Mouse (Mus musculus): Measurements from ENCODE around the gene Bysl. TPM values are rescaled to one million over a fixed set of nuclear protein-coding genes. Genes with fewer than 3 reads are reported as not detected.

Gene Bysl
- polyA plus RNA-seq (2017; shearing (Covaris generic)): 19.4 TPM

GRCm38 (mm10) chr17:47610849-47611660 lies at the start of gene Bysl, which contains the start of the genes Med20 and Gm20517:
TSS of gene Bysl (minus strand) at chr17:47611492.
TSS of gene Med20 (plus strand) at chr17:47611582.
TSS of gene Gm20517 (plus strand) at chr17:47611589.

GRCm38 (mm10) chr17:47630678-47631065 lies 19.4 kb upstream of the Bysl start, which contains the start of gene Usp49:
TSS of gene Usp49 (plus strand) at chr17:47630690.

Other genes with a start within 250 kb of the Bysl start
- 42.8 TPM for gene Mrps10, start 242.6 kb downstream of the Bysl start, polyA plus RNA-seq (2017; shearing (Covaris generic))
- 2.2 TPM for gene Guca1b, start 226.1 kb downstream of the Bysl start, polyA plus RNA-seq (2017; shearing (Covaris generic))
- not detected for gene Guca1a, start 210.9 kb downstream of the Bysl start, polyA plus RNA-seq (2017; shearing (Covaris generic))
- gene AI661453, start 174.9 kb downstream of the Bysl start, polyA plus RNA-seq (2017; shearing (Covaris generic)): not detected
- not detected for gene 1700001C19Rik, start 174.1 kb downstream of the Bysl start, polyA plus RNA-seq (2017; shearing (Covaris generic))
- gene Taf8, start 109.2 kb downstream of the Bysl start, polyA plus RNA-seq (2017; shearing (Covaris generic)): 56.7 TPM
- gene Ccnd3, start 106.4 kb downstream of the Bysl start, polyA plus RNA-seq (2017; shearing (Covaris generic)): 273 TPM
- gene Med20, start 90 bp upstream of the Bysl start, polyA plus RNA-seq (2017; shearing (Covaris generic)): 44.2 TPM
- 0.75 TPM for gene Gm20517, start 97 bp upstream of the Bysl start, polyA plus RNA-seq (2017; shearing (Covaris generic))
- 0.32 TPM for gene Usp49, start 19.2 kb upstream of the Bysl start, polyA plus RNA-seq (2017; shearing (Covaris generic))
- gene Tomm6, start 76.9 kb upstream of the Bysl start, polyA plus RNA-seq (2017; shearing (Covaris generic)): 274 TPM
- 0.16 TPM for gene Frs3, start 77.5 kb upstream of the Bysl start, polyA plus RNA-seq (2017; shearing (Covaris generic))
- not detected for gene Gm21981, start 83.0 kb upstream of the Bysl start, polyA plus RNA-seq (2017; shearing (Covaris generic))
- not detected for gene Prickle4, start 83.2 kb upstream of the Bysl start, polyA plus RNA-seq (2017; shearing (Covaris generic))
- not detected for gene Pgc, start 115.3 kb upstream of the Bysl start, polyA plus RNA-seq (2017; shearing (Covaris generic))
- gene Tfeb, start 125.5 kb upstream of the Bysl start, polyA plus RNA-seq (2017; shearing (Covaris generic)): 15.9 TPM
- not detected for gene Mdfi, start 223.2 kb upstream of the Bysl start, polyA plus RNA-seq (2017; shearing (Covaris generic))